ENCODE assay signal across 8 mouse cellular contexts in the genomic region with DNA sequence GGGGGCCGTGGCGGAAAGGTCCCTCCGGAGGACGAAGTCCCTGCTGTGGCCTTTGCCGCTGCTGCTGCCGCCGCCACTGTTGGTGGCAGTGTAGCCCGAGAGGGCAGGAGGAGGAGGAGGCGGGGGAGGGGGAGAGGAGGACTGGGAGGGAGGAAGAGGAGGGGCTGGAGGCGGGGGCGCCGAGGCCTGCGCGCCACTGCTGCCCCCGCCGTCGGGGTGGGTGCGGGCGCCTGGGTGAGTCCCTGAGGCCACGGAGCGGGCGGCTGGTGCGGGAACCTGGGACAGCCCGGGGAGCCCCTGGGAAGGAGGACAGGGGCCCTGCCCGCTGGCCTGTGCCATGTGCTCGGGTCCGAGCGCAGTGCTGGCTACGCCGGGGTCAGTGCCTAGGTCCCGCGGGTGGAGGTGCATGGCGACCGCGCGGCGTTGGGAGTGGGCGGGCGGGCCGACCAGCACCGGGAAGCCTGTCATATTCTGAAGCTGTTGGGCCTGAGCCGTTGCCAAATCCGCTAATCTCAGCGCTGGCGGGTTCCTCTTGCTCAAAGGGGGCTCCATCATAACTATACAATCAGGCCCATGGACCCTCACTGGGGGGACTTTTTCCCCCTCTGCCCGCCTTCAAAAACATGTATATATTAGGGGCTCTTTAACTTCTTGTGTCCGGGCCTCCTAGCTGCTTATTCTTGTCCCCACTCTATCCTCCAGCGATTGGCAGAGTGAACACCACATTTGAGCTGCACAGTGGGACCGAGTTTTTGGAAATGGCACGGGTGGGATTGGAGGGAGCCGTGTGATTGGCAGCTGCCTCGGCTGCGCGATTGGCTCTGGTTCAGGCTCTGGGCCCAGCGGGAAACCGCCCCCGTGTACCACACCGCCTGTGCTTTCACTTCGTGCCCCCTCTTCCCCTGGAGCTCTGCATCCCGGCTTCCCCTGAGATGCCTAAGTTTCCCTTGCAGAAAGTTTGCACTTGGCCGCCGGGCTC. TPM values are rescaled to one million over a fixed set of nuclear protein-coding genes. Genes with fewer than 3 reads are reported as not detected.
A peak's percentile ranks its signal among the peaks of the same experiment; 100 is the strongest.
DNase-seq lines count a peak whose midpoint lies in the region; ATAC-seq and TF ChIP-seq lines count a peak whose summit lies in the region.

A gene (minus strand): TSS at position 915 of the 979 bp plus-strand sequence.

- H3ac ChIP-seq in C2C12 (ENCODE audit: control insufficient read depth, insufficient read length, low read depth), result peak within 1 kb of the TSS; percentile 91

- no peak for TF ChIP-seq CTCF in C2C12 (IDR thresholded peaks at IDR 0.05; ENCODE audit: control insufficient read depth, insufficient read depth, insufficient read length)
- no peak for TF ChIP-seq CTCF in cerebellum, adult 2 months (IDR thresholded peaks at IDR 0.05; ENCODE audit: borderline replicate concordance, insufficient read depth, low read depth, low read length)
- no peak for TF ChIP-seq CTCF in liver, embryonic 14.5 days (IDR thresholded peaks at IDR 0.05; ENCODE audit: low read depth)

- ATAC-seq in liver, embryonic 14.5 days (ENCODE audit: insufficient read depth), result no peak
- peak; percentile 50; the same call in 1 of the 2 replicates for ATAC-seq in stomach, embryonic 15.5 days (ENCODE audit: insufficient read depth, low FRiP score, low read depth)

- H3K4me3 ChIP-seq in heart, embryonic 10.5 days, result peak within 1 kb of the TSS; percentile 71
- H3K4me3 ChIP-seq in C2C12 (ENCODE audit: insufficient read depth, poor library complexity, severe bottlenecking), result peak within 1 kb of the TSS; percentile 25
- H3K4me3 ChIP-seq in cerebellum, adult 2 months (replicated peaks; ENCODE audit: insufficient read depth, low read depth, low read length), result peak within 1 kb of the TSS; percentile 71
- peak within 1 kb of the TSS; percentile 8 to 46; a peak in 3 of 4 replicates for H3K4me3 ChIP-seq in liver, embryonic 14.5 days (ENCODE audit: insufficient read depth in 1 of 2, low read depth in 2 of 2, low read length in 2 of 2)
- H3K4me3 ChIP-seq in stomach, embryonic 15.5 days (replicated peaks), result peak within 1 kb of the TSS; percentile 48

- H3K79me2 ChIP-seq in C2C12 (ENCODE audit: control insufficient read depth, insufficient read depth), result no peaks in the 10 kb centered on the region

- H3K9ac ChIP-seq in liver, embryonic 14.5 days (replicated peaks), result no peak within 1 kb of the TSS
- H3K9ac ChIP-seq in stomach, embryonic 15.5 days, result no peak within 1 kb of the TSS

- no peaks in the 10 kb centered on the region for H3K9me3 ChIP-seq in heart, embryonic 10.5 days
- no peaks in the 10 kb centered on the region for H3K9me3 ChIP-seq in liver, embryonic 14.5 days (ENCODE audit: control insufficient read depth, low read length)
- H3K9me3 ChIP-seq in stomach, embryonic 15.5 days, result no peaks in the 10 kb centered on the region

- under 1% methylated on average over 51 of the region's 62 CpGs for WGBS in heart, embryonic 10.5 days
- 1% methylated on average over 57 of the region's 62 CpGs for WGBS in cerebellum, adult 2 months
- 1% methylated on average over 54 of the region's 62 CpGs for WGBS in liver, embryonic 14.5 days (ENCODE audit: insufficient replicate concordance)
- WGBS in stomach, embryonic 15.5 days, result under 1% methylated on average over 56 of the region's 62 CpGs

- no peak for TF ChIP-seq EP300 in liver, embryonic 14.5 days (IDR thresholded peaks at IDR 0.05; ENCODE audit: low read depth)

- H3K27me3 ChIP-seq in heart, embryonic 10.5 days (ENCODE audit: insufficient read depth, poor library complexity, severe bottlenecking), result peaks cover 98% of the 10 kb centered on the region
- H3K27me3 ChIP-seq in C2C12 (ENCODE audit: control insufficient read depth, insufficient read depth, insufficient read length), result peaks cover 13% of the 10 kb centered on the region
- no peaks in the 10 kb centered on the region for H3K27me3 ChIP-seq in cerebellum, adult 2 months (ENCODE audit: control insufficient read depth, insufficient read depth, low read length)
- peaks cover 86% of the 10 kb centered on the region for H3K27me3 ChIP-seq in liver, embryonic 14.5 days (ENCODE audit: control insufficient read depth, insufficient read depth, low read length)
- peaks cover 92% of the 10 kb centered on the region for H3K27me3 ChIP-seq in stomach, embryonic 15.5 days (replicated peaks)

- intact Hi-C loops in heart, postnatal 36 days (cut with DNase I), result no loop called here

- H3K4me2 ChIP-seq in liver, embryonic 14.5 days (ENCODE audit: low read depth), result peak within 1 kb of the TSS; percentile 56
- H3K4me2 ChIP-seq in stomach, embryonic 15.5 days, result peak within 1 kb of the TSS; percentile 95

- TF ChIP-seq POLR2A in cerebellum, adult 2 months (IDR thresholded peaks at IDR 0.05; ENCODE audit: borderline replicate concordance, insufficient read depth, low read length), result peak; percentile 66; the same call in 1 of the 2 replicates

- peaks cover 25% of the 10 kb centered on the region for H3K4me1 ChIP-seq in heart, embryonic 10.5 days
- H3K4me1 ChIP-seq in cerebellum, adult 2 months (ENCODE audit: control insufficient read depth, insufficient read depth, low read length), result peaks cover 6% of the 10 kb centered on the region
- no peaks in the 10 kb centered on the region for H3K4me1 ChIP-seq in liver, embryonic 14.5 days (replicated peaks; ENCODE audit: control insufficient read depth in 2 of 2, insufficient read depth in 2 of 2, low read length in 1 of 2)
- peaks cover 23% of the 10 kb centered on the region for H3K4me1 ChIP-seq in stomach, embryonic 15.5 days

- DNase-seq in heart, embryonic 10.5 days (ENCODE audit: low spot score), result peak; percentile 77
- DNase-seq in heart, postnatal 36 days, result no peak
- peak; percentile 91 to 92 for DNase-seq in cerebellum, adult 2 months
- DNase-seq in forelimb bud, embryonic 11.5 days (ENCODE audit: low read depth, low spot score), result peak; percentile 73
- no peak for DNase-seq in liver, embryonic 14.5 days (ENCODE audit: low read depth in 3 of 3, low spot score in 3 of 3)
- no peak for DNase-seq in adrenal gland, adult 8-10 months

- 0 out of 2 replicates have a peak within 1 kb of the TSS, but pooled peaks have one; percentile 47 for H3K27ac ChIP-seq in heart, embryonic 10.5 days
- H3K27ac ChIP-seq in cerebellum, adult 2 months (ENCODE audit: insufficient read depth, low read length), result peak within 1 kb of the TSS; percentile 98
- H3K27ac ChIP-seq in liver, embryonic 14.5 days, result no peak within 1 kb of the TSS
- no peak within 1 kb of the TSS for H3K27ac ChIP-seq in stomach, embryonic 15.5 days

- no peaks in the 10 kb centered on the region for H3K36me3 ChIP-seq in heart, embryonic 10.5 days
- H3K36me3 ChIP-seq in C2C12 (ENCODE audit: control insufficient read depth, insufficient read depth), result no peaks in the 10 kb centered on the region
- no peaks in the 10 kb centered on the region for H3K36me3 ChIP-seq in liver, embryonic 14.5 days (replicated peaks; ENCODE audit: control insufficient read depth, insufficient read depth, low read depth)
- no peaks in the 10 kb centered on the region for H3K36me3 ChIP-seq in stomach, embryonic 15.5 days

- H3K79me3 ChIP-seq in C2C12 (ENCODE audit: low read depth), result no peaks in the 10 kb centered on the region

TF ChIP-seq in C2C12, 6 proteins besides CTCF, POLR2A, EP300 and RAD21:
- TF ChIP-seq MAX (IDR thresholded peaks at IDR 0.05) (no peak), MYOD1 (IDR thresholded peaks at IDR 0.05; ENCODE audit: control insufficient read depth, insufficient read length, low read depth) (no peak), FOSL1 (IDR thresholded peaks at IDR 0.05; ENCODE audit: insufficient read depth, low read length, poor library complexity, severe bottlenecking) (no peak), MYOG (IDR thresholded peaks at IDR 0.05; ENCODE audit: control insufficient read depth, extremely low read depth, insufficient read length) (no peak), USF1 (IDR thresholded peaks at IDR 0.05; ENCODE audit: low read depth) (no peak), CEBPB (IDR thresholded peaks at IDR 0.05; ENCODE audit: low read depth) (no peak)
TF ChIP-seq in C2C12: peak in this region for 0.

RNA-seq across cellular contexts. Expression of the gene that starts here (rescaled TPM):
- 0.04 and 0.30 TPM in 2 replicates for polyA plus RNA-seq in heart, embryonic 10.5 days (2016; fragmentation: Nextera tagmentation; extraction: Ambion mirVana)
- not detected for total RNA-seq in heart, postnatal 36 days (2021)
- 0.76 TPM for polyA plus RNA-seq in C2C12 (2012; fragmentation: generic; extraction: Trizol)
- 27.5 and 30.4 TPM in 2 replicates for polyA plus RNA-seq in cerebellum, adult 2 months (2012; rRNA removed)
- polyA plus RNA-seq in liver, embryonic 14.5 days (2012; rRNA removed), result 0.01 TPM in 1 of 2 replicates, not detected in the other
- not detected in 2 replicates for polyA plus RNA-seq in liver, embryonic 14.5 days (2014; fragmentation: Nextera tagmentation; extraction: Ambion mirVana)
- polyA plus RNA-seq in stomach, embryonic 15.5 days (2015; fragmentation: Nextera tagmentation; extraction: Ambion mirVana), result not detected in 2 replicates
- total RNA-seq in adrenal gland, adult 8-10 months (2022), result under 1 TPM in 1 of 4 experiments, not detected in 3; 0.23 TPM

Comparison
In these comparisons a context has a peak if more than half of its experiments do, and no peak if none do; other contexts are left out.
1. RNA of the gene that starts here (polyA plus RNA-seq): 27.5 to 30.4 TPM in cerebellum, adult 2 months; 0.76 TPM in C2C12 (single experiment), 0.04 to 0.30 TPM in heart, embryonic 10.5 days, not detected in stomach, embryonic 15.5 days and 0.01 TPM in liver, embryonic 14.5 days; every median in the first group is over 10 times any median in the second.
2. Peak in DNase-seq, H3K4me3 ChIP-seq and H3K27ac ChIP-seq in heart, embryonic 10.5 days; RNA of the gene not detected or under 1 TPM.
3. Peak in ATAC-seq, H3K4me3 ChIP-seq and H3K4me2 ChIP-seq in stomach, embryonic 15.5 days; RNA of the gene not detected or under 1 TPM.
4. DNase-seq: peak in cerebellum, adult 2 months (2 of 2) and forelimb bud, embryonic 11.5 days (single experiment); none in heart, postnatal 36 days (0 of 2), liver, embryonic 14.5 days (0 of 3) and adrenal gland, adult 8-10 months (single experiment).
5. Peak in every context shown above with its lines, with median percentiles within 50 percentile points of each other: H3K4me3 ChIP-seq.